Mouse (Mus musculus) splenic B cell, adult 2 months (primary cell): ENCODE results near the gene Ubtd1.
"Not testable (repeated sequence)": the region's sequence is repeated elsewhere in the genome, so short reads cannot be mapped to it uniquely, and the experiment has no call there.

Source experiments
- DNase-seq: peaks from one replicate; pipeline ENCODE4 v3.0.0-alpha.2; 2011; ENCODE audit warnings: low read depth, low spot score
- H3K27me3 ChIP-seq: 2 replicates; pipeline ENCODE4 v1.6.1; 2012; ENCODE audit warnings: mild to moderate bottlenecking, low read length, moderate library complexity, mixed read lengths; ENCODE audit not compliant: control insufficient read depth, poor library complexity, insufficient read depth, severe bottlenecking
- H3K36me3 ChIP-seq: 2 replicates; pipeline ENCODE4 v1.6.1; 2012; ENCODE audit warnings: mild to moderate bottlenecking, low read length, moderate library complexity, mixed read lengths; ENCODE audit not compliant: control insufficient read depth, poor library complexity, insufficient read depth, severe bottlenecking

The Ubtd1 gene

DNA sequence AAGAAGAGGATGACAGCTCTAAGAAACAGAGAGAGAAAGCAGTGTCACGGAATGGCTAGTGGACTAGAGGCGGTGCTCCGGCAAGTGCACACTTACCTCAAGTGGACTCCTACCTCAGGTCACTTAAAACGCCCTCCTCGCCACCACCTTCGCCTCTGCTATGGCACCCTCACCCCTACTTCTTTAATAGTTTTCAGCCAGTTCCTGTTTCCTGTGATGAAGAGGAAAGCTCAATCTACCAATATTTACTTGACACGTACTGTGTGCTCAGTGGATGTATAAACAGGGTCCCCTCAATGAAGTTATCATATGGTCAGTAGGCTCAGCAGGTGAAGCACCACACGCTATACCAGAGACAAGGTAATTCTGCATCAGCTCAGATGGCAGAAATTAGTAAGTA lies 97.0 kb downstream of the Ubtd1 start:
- H3K27me3 ChIP-seq: no peaks in the 10 kb centered on the region
- H3K36me3 ChIP-seq: no peaks in the 10 kb centered on the region
- DNase-seq: no peak

DNA sequence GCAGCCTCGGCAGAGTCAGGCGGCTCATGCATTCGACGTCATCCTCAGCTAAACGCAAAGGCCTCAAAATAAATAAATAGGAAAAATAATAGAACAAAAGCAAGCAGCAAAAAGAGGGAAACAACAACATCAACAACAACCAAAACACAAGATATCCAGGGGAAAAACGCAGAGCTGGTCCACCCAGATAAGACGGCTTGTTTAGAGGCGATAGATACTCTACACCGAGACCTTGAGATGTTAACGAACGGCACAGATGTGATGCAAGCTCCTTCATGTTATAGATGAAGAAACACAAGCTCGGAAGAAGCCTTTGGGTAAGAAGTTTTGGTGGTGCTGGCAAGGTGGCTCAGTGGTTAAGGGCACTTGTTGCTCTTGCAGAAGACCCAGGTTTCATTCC lies 97.4 kb downstream of the Ubtd1 start:
- Histone ChIP-seq H3K27me3 (no peaks in the 10 kb centered on the region), H3K36me3 (no peaks in the 10 kb centered on the region)
- DNase-seq: no peak

DNA sequence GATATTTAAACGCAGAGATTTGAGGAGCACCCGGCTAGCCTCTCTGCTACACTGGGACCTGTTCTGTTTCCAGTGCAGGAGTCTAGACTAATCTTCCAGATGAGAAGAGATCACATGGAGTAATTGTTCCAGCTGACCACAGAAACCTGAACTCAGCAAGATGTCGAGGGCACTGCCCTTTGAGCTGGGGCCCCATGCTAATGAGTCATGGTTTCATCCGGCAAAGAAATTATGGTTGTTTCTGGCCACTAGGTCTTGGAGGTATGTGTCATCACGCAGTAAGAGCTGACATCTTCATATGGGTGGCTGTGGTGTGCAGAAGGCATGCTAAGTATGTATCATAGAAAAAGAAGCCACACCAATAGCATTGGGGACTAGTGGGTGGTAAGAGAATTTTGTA lies 98.4 kb downstream of the Ubtd1 start:
- Histone ChIP-seq H3K27me3 (no peaks in the 10 kb centered on the region), H3K36me3 (no peaks in the 10 kb centered on the region)
- no peak for DNase-seq

DNA sequence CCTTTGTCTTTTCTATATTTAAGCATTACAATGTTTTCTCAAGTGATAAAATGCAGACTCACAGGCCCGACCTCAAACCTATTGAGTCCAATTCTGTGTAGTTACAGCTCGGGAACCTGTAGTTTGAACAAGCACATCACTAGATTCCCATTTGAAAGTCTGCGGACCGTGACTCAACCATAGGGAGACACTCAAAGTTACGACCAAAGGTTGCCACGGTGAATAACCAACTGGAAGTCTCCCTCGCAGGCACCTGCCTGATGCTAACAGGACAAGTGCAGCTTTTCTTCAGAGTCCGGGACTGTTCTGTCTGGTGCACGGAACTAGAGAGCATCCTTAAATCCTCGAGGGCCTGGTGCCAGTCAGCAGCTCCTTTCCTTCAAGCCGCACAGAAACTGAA lies 98.9 kb downstream of the Ubtd1 start:
- Histone ChIP-seq H3K27me3 (no peaks in the 10 kb centered on the region), H3K36me3 (no peaks in the 10 kb centered on the region)
- no peak for DNase-seq

DNA sequence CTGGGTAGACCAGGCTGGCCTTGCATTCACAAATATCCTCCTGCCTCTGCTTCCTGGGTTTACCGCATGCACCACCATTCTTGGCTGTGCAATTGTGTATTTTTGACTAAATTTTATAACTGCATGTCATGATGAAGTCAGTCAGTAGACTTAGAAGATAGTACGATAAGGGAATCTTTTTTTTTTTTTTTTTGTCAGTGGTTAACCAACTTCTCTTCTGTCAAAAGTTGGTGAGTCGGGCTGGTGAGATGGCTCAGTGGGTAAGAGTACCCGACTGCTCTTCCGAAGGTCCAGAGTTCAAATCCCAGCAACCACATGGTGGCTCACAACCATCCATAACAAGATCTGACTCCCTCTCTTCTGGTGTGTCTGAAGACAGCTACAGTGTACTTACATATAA lies 100.0 kb downstream of the Ubtd1 start:
- H3K36me3 ChIP-seq, DNase-seq, H3K27me3 ChIP-seq: not testable (repeated sequence)
